Mouse (Mus musculus): ENCODE data around the gene Mmp11. TPM values are rescaled to one million over a fixed set of nuclear protein-coding genes. Genes with fewer than 3 reads are reported as not detected.
A peak's percentile ranks its signal among the peaks of the same experiment; 100 is the strongest.

Gene Mmp11
- polyA plus RNA-seq, 1 experiment from 2014 or later: 9.9 TPM

GRCm38 (mm10) chr10:75881578-75882432, 54.5 kb downstream of the Mmp11 start:
- 24% methylated on average over 20 of the region's 20 CpGs for WGBS
- no peak overlapping the region for H3K9ac ChIP-seq (ENCODE audit: low read length)
- no peaks in the 10 kb centered on the region for H3K9me3 ChIP-seq (ENCODE audit: control insufficient read depth, low read length)
- peak overlapping the region; percentile 45 for H3K27ac ChIP-seq (replicated peaks)
- H3K36me3 ChIP-seq (ENCODE audit: control insufficient read depth, insufficient read depth, low read length): no peaks in the 10 kb centered on the region
- no peaks in the 10 kb centered on the region for H3K27me3 ChIP-seq (ENCODE audit: control insufficient read depth, insufficient read depth, low read length)
- TF ChIP-seq CTCF (IDR thresholded peaks at IDR 0.05; ENCODE audit: low read depth) (no peak), EP300 (optimal IDR thresholded peaks at IDR 0.05) (no peak)
- H3K4me3 ChIP-seq (ENCODE audit: low read depth, low read length): no peak overlapping the region
- H3K4me2 ChIP-seq (replicated peaks; ENCODE audit: low read depth): no peak overlapping the region
- DNase-seq (ENCODE audit: low spot score) (no peak), ATAC-seq (ENCODE audit: low FRiP score, low TSS enrichment) (no peak; the same call in 1 of the 2 replicates)
- no peaks in the 10 kb centered on the region for H3K4me1 ChIP-seq (replicated peaks; ENCODE audit: control insufficient read depth, insufficient read depth)

- H3K27ac ChIP-seq (replicated peaks): peak overlapping the region; percentile 45; the same call in 1 of the 2 replicates
- DNase-seq (ENCODE audit: low spot score): no peak
These were observed 55.3 kb downstream of the Mmp11 start for GRCm38 (mm10) chr10:75880771-75881577.

GRCm38 (mm10) chr10:75880351-75880750, 55.9 kb downstream of the Mmp11 start:
- no peak overlapping the region for H3K4me3 ChIP-seq (ENCODE audit: low read depth, low read length)
- TF ChIP-seq EP300 (optimal IDR thresholded peaks at IDR 0.05) (no peak), CTCF (IDR thresholded peaks at IDR 0.05; ENCODE audit: low read depth) (no peak)
- WGBS: 91% methylated on average over 10 of the region's 10 CpGs
- H3K4me1 ChIP-seq (replicated peaks; ENCODE audit: control insufficient read depth, insufficient read depth): no peaks in the 10 kb centered on the region
- H3K9me3 ChIP-seq (ENCODE audit: control insufficient read depth, low read length): no peaks in the 10 kb centered on the region
- DNase-seq (ENCODE audit: low spot score): no peak
- ATAC-seq (ENCODE audit: low FRiP score, low TSS enrichment): no peak
- H3K27ac ChIP-seq (replicated peaks): no peak overlapping the region
- no peak overlapping the region for H3K9ac ChIP-seq (ENCODE audit: low read length)
- H3K27me3 ChIP-seq (ENCODE audit: control insufficient read depth, insufficient read depth, low read length): no peaks in the 10 kb centered on the region
- no peaks in the 10 kb centered on the region for H3K36me3 ChIP-seq (ENCODE audit: control insufficient read depth, insufficient read depth, low read length)
- no peak overlapping the region for H3K4me2 ChIP-seq (replicated peaks; ENCODE audit: low read depth)

More at GRCm38 (mm10) chr10:75880771-75881577, 55.3 kb downstream of the Mmp11 start:
- no peak overlapping the region for H3K4me2 ChIP-seq (replicated peaks; ENCODE audit: low read depth)
- TF ChIP-seq CTCF (IDR thresholded peaks at IDR 0.05; ENCODE audit: low read depth): no peak
- TF ChIP-seq EP300 (optimal IDR thresholded peaks at IDR 0.05): no peak
- H3K9me3 ChIP-seq (ENCODE audit: control insufficient read depth, low read length): no peaks in the 10 kb centered on the region
- H3K9ac ChIP-seq (ENCODE audit: low read length): no peak overlapping the region
- no peaks in the 10 kb centered on the region for H3K4me1 ChIP-seq (replicated peaks; ENCODE audit: control insufficient read depth, insufficient read depth)
- H3K27me3 ChIP-seq (ENCODE audit: control insufficient read depth, insufficient read depth, low read length): no peaks in the 10 kb centered on the region
- ATAC-seq (ENCODE audit: low FRiP score, low TSS enrichment): no peak
- H3K36me3 ChIP-seq (ENCODE audit: control insufficient read depth, insufficient read depth, low read length): no peaks in the 10 kb centered on the region
- no peak overlapping the region for H3K4me3 ChIP-seq (ENCODE audit: low read depth, low read length)
- 21% methylated on average over 6 of the region's 6 CpGs for WGBS

GRCm38 (mm10) chr10:75878836-75879235, 57.5 kb downstream of the Mmp11 start:
- no peak overlapping the region for H3K9ac ChIP-seq (ENCODE audit: low read length)
- DNase-seq (ENCODE audit: low spot score) (no peak), ATAC-seq (ENCODE audit: low FRiP score, low TSS enrichment) (no peak)
- H3K36me3 ChIP-seq (ENCODE audit: control insufficient read depth, insufficient read depth, low read length): no peaks in the 10 kb centered on the region
- 65% methylated on average over 3 of the region's 3 CpGs for WGBS
- TF ChIP-seq EP300 (optimal IDR thresholded peaks at IDR 0.05): no peak
- no peak for TF ChIP-seq CTCF (IDR thresholded peaks at IDR 0.05; ENCODE audit: low read depth)
- H3K4me2 ChIP-seq (replicated peaks; ENCODE audit: low read depth): no peak overlapping the region
- no peak overlapping the region for H3K4me3 ChIP-seq (ENCODE audit: low read depth, low read length)
- H3K27ac ChIP-seq (replicated peaks): no peak overlapping the region
- H3K9me3 ChIP-seq (ENCODE audit: control insufficient read depth, low read length): no peaks in the 10 kb centered on the region
- H3K27me3 ChIP-seq (ENCODE audit: control insufficient read depth, insufficient read depth, low read length): no peaks in the 10 kb centered on the region
- H3K4me1 ChIP-seq (replicated peaks; ENCODE audit: control insufficient read depth, insufficient read depth): no peaks in the 10 kb centered on the region

- Histone ChIP-seq H3K4me1 (replicated peaks; ENCODE audit: control insufficient read depth, insufficient read depth) (no peaks in the 10 kb centered on the region), H3K4me2 (replicated peaks; ENCODE audit: low read depth) (peak overlapping the region; percentile 42; the same call in 1 of the 2 replicates), H3K27ac (replicated peaks) (peak overlapping the region; percentile 67), H3K27me3 (ENCODE audit: control insufficient read depth, insufficient read depth, low read length) (no peaks in the 10 kb centered on the region), H3K4me3 (ENCODE audit: low read depth, low read length) (no peak overlapping the region), H3K9ac (ENCODE audit: low read length) (no peak overlapping the region), H3K36me3 (ENCODE audit: control insufficient read depth, insufficient read depth, low read length) (no peaks in the 10 kb centered on the region), H3K9me3 (ENCODE audit: control insufficient read depth, low read length) (no peaks in the 10 kb centered on the region)
- no peak for DNase-seq (ENCODE audit: low spot score)
- WGBS: 24% methylated on average over 10 of the region's 10 CpGs
- ATAC-seq (ENCODE audit: low FRiP score, low TSS enrichment): no peak
- TF ChIP-seq EP300 (optimal IDR thresholded peaks at IDR 0.05): no peak
- no peak for TF ChIP-seq CTCF (IDR thresholded peaks at IDR 0.05; ENCODE audit: low read depth)
These were observed 62.6 kb downstream of the Mmp11 start for GRCm38 (mm10) chr10:75873543-75874170.

Other genes with a start within 250 kb of the Mmp11 start
- gene Cabin1, start 172.2 kb downstream of the Mmp11 start, polyA plus RNA-seq (2015; fragmentation: Nextera tagmentation; extraction: Ambion mirVana): 13.9 and 14.7 TPM in 2 replicates
- gene Ddt, start 163.1 kb downstream of the Mmp11 start, polyA plus RNA-seq (2015; fragmentation: Nextera tagmentation; extraction: Ambion mirVana): 64.1 and 68.4 TPM in 2 replicates
- 0.16 and 0.64 TPM in 2 replicates for gene Gm20441, start 155.5 kb downstream of the Mmp11 start, polyA plus RNA-seq (2015; fragmentation: Nextera tagmentation; extraction: Ambion mirVana)
- gene Gstt3, start 155.1 kb downstream of the Mmp11 start, polyA plus RNA-seq (2015; fragmentation: Nextera tagmentation; extraction: Ambion mirVana): 72.6 and 77.8 TPM in 2 replicates
- gene Gstt1, start 137.9 kb downstream of the Mmp11 start, polyA plus RNA-seq (2015; fragmentation: Nextera tagmentation; extraction: Ambion mirVana): 16.1 and 19.7 TPM in 2 replicates
- not detected in 2 replicates for gene Gstt4, start 114.0 kb downstream of the Mmp11 start, polyA plus RNA-seq (2015; fragmentation: Nextera tagmentation; extraction: Ambion mirVana)
- gene Gstt2, start 99.1 kb downstream of the Mmp11 start, polyA plus RNA-seq (2015; fragmentation: Nextera tagmentation; extraction: Ambion mirVana): 77.4 and 81.0 TPM in 2 replicates
- 805 and 984 TPM in 2 replicates for gene Mif, start 76.3 kb downstream of the Mmp11 start, polyA plus RNA-seq (2015; fragmentation: Nextera tagmentation; extraction: Ambion mirVana)
- 23.6 and 32.3 TPM in 2 replicates for gene Derl3, start 43.1 kb downstream of the Mmp11 start, polyA plus RNA-seq (2015; fragmentation: Nextera tagmentation; extraction: Ambion mirVana)
- 81.9 and 82.8 TPM in 2 replicates for gene Smarcb1, start 14.9 kb downstream of the Mmp11 start, polyA plus RNA-seq (2015; fragmentation: Nextera tagmentation; extraction: Ambion mirVana)
- 232 and 235 TPM in 2 replicates for gene Chchd10, start 3.4 kb downstream of the Mmp11 start, polyA plus RNA-seq (2015; fragmentation: Nextera tagmentation; extraction: Ambion mirVana)
- gene Gm867, start 4.2 kb upstream of the Mmp11 start, polyA plus RNA-seq (2015; fragmentation: Nextera tagmentation; extraction: Ambion mirVana): 0.22 TPM in 1 of 2 replicates, not detected in the other
- 0.16 and 0.22 TPM in 2 replicates for gene Vpreb3, start 6.6 kb upstream of the Mmp11 start, polyA plus RNA-seq (2015; fragmentation: Nextera tagmentation; extraction: Ambion mirVana)
- not detected in 2 replicates for gene Gm5134, start 18.0 kb upstream of the Mmp11 start, polyA plus RNA-seq (2015; fragmentation: Nextera tagmentation; extraction: Ambion mirVana)
- 5.7 and 6.1 TPM in 2 replicates for gene Zfp280b, start 96.2 kb upstream of the Mmp11 start, polyA plus RNA-seq (2015; fragmentation: Nextera tagmentation; extraction: Ambion mirVana)
- 0.04 and 0.06 TPM in 2 replicates for gene Slc5a4b, start 174.5 kb upstream of the Mmp11 start, polyA plus RNA-seq (2015; fragmentation: Nextera tagmentation; extraction: Ambion mirVana)
- gene Slc5a4a, start 211.0 kb upstream of the Mmp11 start, polyA plus RNA-seq (2015; fragmentation: Nextera tagmentation; extraction: Ambion mirVana): not detected in 2 replicates